Mouse (Mus musculus): Measurements from ENCODE around the gene Bend3.

DNA sequence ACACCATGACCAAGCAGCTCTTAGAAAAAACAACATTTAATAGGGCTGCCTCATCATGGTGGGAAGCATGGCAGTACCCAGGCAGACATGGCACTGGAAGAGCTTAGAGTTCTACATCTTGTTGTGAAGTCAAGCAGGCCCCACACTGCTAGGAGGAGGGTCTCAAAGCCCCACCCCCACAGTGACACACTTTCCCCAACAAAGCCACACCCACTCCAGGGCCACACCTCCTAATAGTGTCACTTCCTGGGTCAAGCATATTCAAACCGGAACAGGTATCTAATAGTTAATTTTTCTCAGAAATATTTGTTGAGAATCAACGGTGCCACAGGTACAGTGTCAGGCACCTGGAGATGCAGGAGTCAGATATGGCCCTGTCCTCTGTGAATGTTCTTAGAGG is 12.4 kb upstream of the Bend3 start:
- TF ChIP-seq CTCF (IDR thresholded peaks at IDR 0.05; ENCODE audit: borderline replicate concordance, insufficient read depth, low read depth, low read length): no peak
- no peak for TF ChIP-seq POLR2A (IDR thresholded peaks at IDR 0.05; ENCODE audit: borderline replicate concordance, insufficient read depth, low read length)
